Mouse (Mus musculus): Measurements from ENCODE around the gene Fam3a. TPM values are rescaled to one million over a fixed set of nuclear protein-coding genes. Genes with fewer than 3 reads are reported as not detected.

Gene Fam3a
- polyA plus RNA-seq, 1 experiment from 2014 or later: 36.4 TPM

- H3K27me3 ChIP-seq (replicated peaks; ENCODE audit: control insufficient read depth, insufficient read depth, low read length): no peaks in the 10 kb centered on the region
- peak; percentile 92 for ATAC-seq
- H3K9me3 ChIP-seq (ENCODE audit: control insufficient read depth, low read length): no peaks in the 10 kb centered on the region
- H3K4me2 ChIP-seq (ENCODE audit: low read length): peak within 1 kb of the TSS; percentile 64
- H3K4me3 ChIP-seq (replicated peaks; ENCODE audit: low read length): peak within 1 kb of the TSS; percentile 49
- WGBS: 18% methylated on average over 8 of the region's 22 CpGs
- H3K9ac ChIP-seq (replicated peaks; ENCODE audit: low read depth, low read length): peak within 1 kb of the TSS; percentile 57
- H3K36me3 ChIP-seq (ENCODE audit: control insufficient read depth, insufficient read depth): no peaks in the 10 kb centered on the region
- H3K27ac ChIP-seq (ENCODE audit: low read length): peak within 1 kb of the TSS; percentile 31; the same call in 1 of the 2 replicates
- peaks cover 4% of the 10 kb centered on the region; the same call in 1 of the 2 replicates for H3K4me1 ChIP-seq (replicated peaks; ENCODE audit: control insufficient read depth, insufficient read depth, low read length)
Observed at GRCm38 (mm10) chrX:74353467-74353770, 39.7 kb downstream of the Fam3a start, which contains the start of gene Lage3. Lage3 (minus strand) TSS chrX:74353618.

GRCm38 (mm10) chrX:74352645-74353466, 40.2 kb downstream of the Fam3a start:
- no peaks in the 10 kb centered on the region for H3K27me3 ChIP-seq (replicated peaks; ENCODE audit: control insufficient read depth, insufficient read depth, low read length)
- H3K9ac ChIP-seq (replicated peaks; ENCODE audit: low read depth, low read length): peak overlapping the region; percentile 57
- H3K9me3 ChIP-seq (ENCODE audit: control insufficient read depth, low read length): no peaks in the 10 kb centered on the region
- no peaks in the 10 kb centered on the region for H3K36me3 ChIP-seq (ENCODE audit: control insufficient read depth, insufficient read depth)
- peak overlapping the region; percentile 64 for H3K4me2 ChIP-seq (ENCODE audit: low read length)
- peak overlapping the region; percentile 31; the same call in 1 of the 2 replicates for H3K27ac ChIP-seq (ENCODE audit: low read length)
- peak overlapping the region; percentile 49 for H3K4me3 ChIP-seq (replicated peaks; ENCODE audit: low read length)
- WGBS: 24% methylated on average over 13 of the region's 13 CpGs
- H3K4me1 ChIP-seq (replicated peaks; ENCODE audit: control insufficient read depth, insufficient read depth, low read length): peaks cover 4% of the 10 kb centered on the region; the same call in 1 of the 2 replicates
- peak; percentile 58 for ATAC-seq

Other genes with a start within 250 kb of the Fam3a start
- not detected in 2 replicates for gene Tex28, start 225.4 kb downstream of the Fam3a start, polyA plus RNA-seq (2015; fragmentation: Nextera tagmentation; extraction: Ambion mirVana)
- gene Tktl1, start 216.0 kb downstream of the Fam3a start, polyA plus RNA-seq (2015; fragmentation: Nextera tagmentation; extraction: Ambion mirVana): 0.10 TPM in 1 of 2 replicates, not detected in the other
- gene Flna, start 143.5 kb downstream of the Fam3a start, polyA plus RNA-seq (2015; fragmentation: Nextera tagmentation; extraction: Ambion mirVana): 126 and 133 TPM in 2 replicates
- 13.7 and 17.9 TPM in 2 replicates for gene Emd, start 138.6 kb downstream of the Fam3a start, polyA plus RNA-seq (2015; fragmentation: Nextera tagmentation; extraction: Ambion mirVana)
- gene Rpl10, start 122.5 kb downstream of the Fam3a start, polyA plus RNA-seq (2015; fragmentation: Nextera tagmentation; extraction: Ambion mirVana): 482 and 489 TPM in 2 replicates
- gene Taz, start 111.4 kb downstream of the Fam3a start, polyA plus RNA-seq (2015; fragmentation: Nextera tagmentation; extraction: Ambion mirVana): 96.3 and 104 TPM in 2 replicates
- 2.8 and 3.1 TPM in 2 replicates for gene Dnase1l1, start 110.9 kb downstream of the Fam3a start, polyA plus RNA-seq (2015; fragmentation: Nextera tagmentation; extraction: Ambion mirVana)
- gene Atp6ap1, start 96.2 kb downstream of the Fam3a start, polyA plus RNA-seq (2015; fragmentation: Nextera tagmentation; extraction: Ambion mirVana): 202 and 229 TPM in 2 replicates
- 950 and 1,103 TPM in 2 replicates for gene Gdi1, start 88.3 kb downstream of the Fam3a start, polyA plus RNA-seq (2015; fragmentation: Nextera tagmentation; extraction: Ambion mirVana)
- 68.2 and 68.8 TPM in 2 replicates for gene Fam50a, start 80.2 kb downstream of the Fam3a start, polyA plus RNA-seq (2015; fragmentation: Nextera tagmentation; extraction: Ambion mirVana)
- 66.5 and 87.4 TPM in 2 replicates for gene Plxna3, start 64.2 kb downstream of the Fam3a start, polyA plus RNA-seq (2015; fragmentation: Nextera tagmentation; extraction: Ambion mirVana)
- gene Lage3, start 39.7 kb downstream of the Fam3a start, polyA plus RNA-seq (2015; fragmentation: Nextera tagmentation; extraction: Ambion mirVana): 68.0 and 81.6 TPM in 2 replicates
- gene Ubl4a, start 20.1 kb downstream of the Fam3a start, polyA plus RNA-seq (2015; fragmentation: Nextera tagmentation; extraction: Ambion mirVana): 75.8 and 76.8 TPM in 2 replicates
- gene Slc10a3, start 19.9 kb downstream of the Fam3a start, polyA plus RNA-seq (2015; fragmentation: Nextera tagmentation; extraction: Ambion mirVana): 8.3 and 8.5 TPM in 2 replicates
- gene Ikbkg, start within 50 bp of the Fam3a start, polyA plus RNA-seq (2015; fragmentation: Nextera tagmentation; extraction: Ambion mirVana): 19.8 and 25.8 TPM in 2 replicates
- gene G6pdx, start 35.9 kb upstream of the Fam3a start, polyA plus RNA-seq (2015; fragmentation: Nextera tagmentation; extraction: Ambion mirVana): 60.7 and 64.5 TPM in 2 replicates
- not detected in 2 replicates for gene Gm6880, start 88.1 kb upstream of the Fam3a start, polyA plus RNA-seq (2015; fragmentation: Nextera tagmentation; extraction: Ambion mirVana)
- not detected in 2 replicates for gene Olfr1326-ps1, start 181.6 kb upstream of the Fam3a start, polyA plus RNA-seq (2015; fragmentation: Nextera tagmentation; extraction: Ambion mirVana)
- not detected in 2 replicates for gene Olfr1325, start 199.4 kb upstream of the Fam3a start, polyA plus RNA-seq (2015; fragmentation: Nextera tagmentation; extraction: Ambion mirVana)

All from forebrain, embryonic 16.5 days (tissue).